Mouse (Mus musculus) heart, embryonic 13.5 days (tissue): ENCODE data around the gene Otud5. TPM values are rescaled to one million over a fixed set of nuclear protein-coding genes. Genes with fewer than 3 reads are reported as not detected.
"Not testable (repeated sequence)": the region's sequence is repeated elsewhere in the genome, so short reads cannot be mapped to it uniquely, and the experiment has no call there.

Experiments used
- ATAC-seq: fragments of 200-750 bp; cut with Nextera tagmentation; 2 replicates; pipeline ENCODE4 v1.8.0; 2017; ENCODE audit warnings: moderate TSS enrichment; ENCODE audit not compliant: insufficient number of reproducible peaks, low FRiP score, low TSS enrichment; ENCODE audit errors: extremely low read depth
- H3K27ac ChIP-seq: fragments of 300-500 bp; sonication (generic); replicated peaks from 2 replicates; pipeline ENCODE4 v1.5.1; 2015; ENCODE audit warnings: moderate library complexity, mild to moderate bottlenecking, inconsistent platforms
- H3K27me3 ChIP-seq: fragments of 300-500 bp; sonication (generic); replicated peaks from 2 replicates; pipeline ENCODE4 v1.6.1; 2015; ENCODE audit warnings: mild to moderate bottlenecking, inconsistent platforms
- H3K36me3 ChIP-seq: fragments of 300-500 bp; sonication (generic); 2 replicates; pipeline ENCODE4 v1.6.1; 2015; ENCODE audit warnings: mild to moderate bottlenecking, inconsistent platforms
- H3K4me1 ChIP-seq: fragments of 300-500 bp; sonication (generic); 2 replicates; pipeline ENCODE4 v1.6.1; 2015; ENCODE audit warnings: inconsistent platforms
- H3K4me2 ChIP-seq: fragments of 300-500 bp; sonication (generic); 2 replicates; pipeline ENCODE4 v1.6.1; 2015; ENCODE audit warnings: inconsistent platforms, mild to moderate bottlenecking, moderate library complexity
- H3K4me3 ChIP-seq: fragments of 300-500 bp; sonication (generic); 2 replicates; pipeline ENCODE4 v1.5.1; 2015; ENCODE audit warnings: moderate library complexity, mild to moderate bottlenecking, inconsistent platforms
- H3K9ac ChIP-seq: fragments of 300-500 bp; sonication (generic); 2 replicates; pipeline ENCODE4 v1.6.1; 2015; ENCODE audit warnings: inconsistent platforms, mild to moderate bottlenecking, moderate library complexity
- H3K9me3 ChIP-seq: fragments of 300-500 bp; sonication (generic); 2 replicates; pipeline ENCODE4 v1.6.1; 2016; ENCODE audit warnings: inconsistent platforms
- WGBS: fragments of 180-500 bp; shearing (Covaris S2); methylation state at CpG from one replicate; pipeline ENCODE4 v1.1.7; 2015; ENCODE audit warnings: mixed read lengths; 5-methylcytosine and 5-hydroxymethylcytosine counted together
- polyA plus RNA-seq: library from polyadenylated mRNA; unstranded; fragments of >200 nt; fragmentation: Nextera tagmentation; extraction: Ambion mirVana; gene quantifications from 2 replicates; pipeline ENCODE4 v1.2.1, GENCODE M21; 2015

Otud5 gene
- polyA plus RNA-seq, 1 experiment from 2014 or later, result 28.0 TPM

- H3K9ac ChIP-seq, result peak within 1 kb of the TSS; percentile 77
- peak; percentile 85 for ATAC-seq
- H3K36me3 ChIP-seq, result peaks cover 9% of the 10 kb centered on the region; the same call in 1 of the 2 replicates
- H3K4me1 ChIP-seq, result peaks cover 12% of the 10 kb centered on the region
- peak within 1 kb of the TSS; percentile 87 for H3K27ac ChIP-seq
- WGBS, result 6% methylated on average over 49 of the region's 49 CpGs
- H3K9me3 ChIP-seq, result no peaks in the 10 kb centered on the region
- H3K4me2 ChIP-seq, result peak within 1 kb of the TSS; percentile 72
- peak within 1 kb of the TSS; percentile 65 for H3K4me3 ChIP-seq
- H3K27me3 ChIP-seq, result no peaks in the 10 kb centered on the region
Measured at GRCm38 (mm10) chrX:7883841-7884567, 42.8 kb downstream of the Otud5 start, which contains the start of gene Slc35a2. Slc35a2 (plus strand) TSS chrX:7884028.

DNA sequence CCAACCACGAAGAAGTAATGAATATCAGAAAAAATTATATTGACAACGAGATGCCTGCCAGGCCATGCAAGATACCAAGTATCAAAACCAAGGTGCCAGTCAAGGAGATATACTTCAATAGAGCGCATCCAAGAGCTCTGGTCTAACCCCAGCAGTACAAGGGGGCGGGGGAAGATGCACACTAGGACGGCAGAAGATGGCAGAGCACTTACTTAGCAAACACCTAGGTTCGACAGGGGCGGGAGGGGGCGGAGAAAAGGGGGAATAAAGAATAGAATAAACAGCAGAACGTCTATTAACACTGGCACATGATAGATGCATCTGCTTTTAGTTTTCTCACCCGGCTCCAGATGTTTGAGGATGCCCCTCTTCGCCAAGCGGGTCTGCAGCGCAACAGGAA, 57.0 kb downstream of the Otud5 start:
- no peaks in the 10 kb centered on the region for H3K9me3 ChIP-seq

DNA sequence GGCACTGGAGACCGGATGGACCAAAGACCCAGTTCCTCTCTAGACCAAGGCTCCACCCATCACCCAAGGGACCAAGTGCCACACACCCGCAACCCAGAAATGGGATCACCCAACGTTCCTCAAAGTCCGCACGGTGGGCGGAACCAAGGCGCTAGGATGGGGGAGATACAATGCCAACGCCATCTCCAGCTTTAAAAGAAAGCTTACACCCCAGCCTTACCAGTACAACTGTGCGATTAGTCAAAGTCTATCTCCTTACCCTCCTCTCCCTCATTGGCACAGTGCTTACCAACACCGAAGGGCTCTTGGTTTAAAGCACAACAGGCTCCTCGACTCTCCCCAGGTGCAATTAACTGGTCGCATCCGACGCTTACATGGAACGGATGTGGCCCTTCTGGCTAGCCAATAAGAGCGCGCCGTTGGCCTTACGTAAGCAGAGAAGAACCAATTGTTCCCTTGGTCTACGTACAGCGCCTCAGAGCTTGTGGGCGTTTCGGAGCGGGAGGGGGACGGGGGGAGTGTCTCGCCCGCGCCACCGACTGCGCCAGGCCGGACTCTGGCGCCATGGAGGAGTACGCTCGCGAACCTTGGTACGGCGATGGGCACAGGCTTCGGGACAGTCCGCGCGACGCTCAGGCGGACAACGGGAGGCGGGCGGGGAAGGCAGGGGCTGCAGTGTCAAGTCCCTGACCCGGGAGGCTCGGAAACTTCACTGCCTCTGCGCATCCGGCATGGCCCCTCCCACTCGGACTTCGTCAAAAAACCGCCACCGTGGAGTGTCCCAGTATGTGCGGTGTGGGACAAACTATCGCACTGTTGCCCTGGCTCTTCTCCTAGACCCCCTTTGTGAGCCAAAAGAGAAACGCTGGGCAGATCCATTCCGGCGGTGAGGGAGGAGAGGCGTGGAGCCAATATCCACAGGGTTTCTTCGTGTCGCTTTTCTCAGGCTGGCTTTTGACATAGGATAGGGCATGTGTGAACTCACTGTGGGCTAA, 58.0 kb downstream of the Otud5 start, which contains the start of the genes Pqbp1 and Timm17b:
Gene Pqbp1 (minus strand): TSS at position 390 of the 995 bp plus-strand sequence.
Gene Timm17b (plus strand): TSS at position 478 of the 995 bp plus-strand sequence.
- H3K4me2 ChIP-seq, result peak within 1 kb of the TSS; percentile 71
- H3K36me3 ChIP-seq, result peaks cover 27% of the 10 kb centered on the region
- H3K27ac ChIP-seq, result peak within 1 kb of the TSS; percentile 82
- peak within 1 kb of the TSS; percentile 82 for H3K9ac ChIP-seq
- ATAC-seq, result peak; percentile 98
- no peaks in the 10 kb centered on the region for H3K27me3 ChIP-seq
- peak within 1 kb of the TSS; percentile 67 for H3K4me3 ChIP-seq
- 7% methylated on average over 62 of the region's 62 CpGs for WGBS
- H3K4me1 ChIP-seq, result peaks cover 10% of the 10 kb centered on the region
- H3K9me3 ChIP-seq, result no peaks in the 10 kb centered on the region

More for the DNA sequence above, 57.0 kb downstream of the Otud5 start:
- H3K9ac ChIP-seq, result peak overlapping the region; percentile 80
- H3K36me3 ChIP-seq, result peaks cover 30% of the 10 kb centered on the region
- no peak for ATAC-seq
- peaks cover 10% of the 10 kb centered on the region for H3K4me1 ChIP-seq
- peak overlapping the region; percentile 67 for H3K4me3 ChIP-seq
- H3K27ac ChIP-seq, result no peak overlapping the region
- no peaks in the 10 kb centered on the region for H3K27me3 ChIP-seq
- 23% methylated on average over 13 of the region's 13 CpGs for WGBS
- H3K4me2 ChIP-seq, result peak overlapping the region; percentile 71

GRCm38 (mm10) chrX:7904441-7904840, 63.3 kb downstream of the Otud5 start:
- Histone ChIP-seq H3K9me3 (no peaks in the 10 kb centered on the region), H3K36me3 (peaks cover 18% of the 10 kb centered on the region), H3K4me2 (no peak overlapping the region), H3K4me1 (peaks cover 4% of the 10 kb centered on the region; the same call in 1 of the 2 replicates), H3K4me3 (no peak overlapping the region), H3K27me3 (no peaks in the 10 kb centered on the region), H3K9ac (no peak overlapping the region), H3K27ac (no peak overlapping the region)
- no peak for ATAC-seq
- 85% methylated on average over 5 of the region's 5 CpGs for WGBS

DNA sequence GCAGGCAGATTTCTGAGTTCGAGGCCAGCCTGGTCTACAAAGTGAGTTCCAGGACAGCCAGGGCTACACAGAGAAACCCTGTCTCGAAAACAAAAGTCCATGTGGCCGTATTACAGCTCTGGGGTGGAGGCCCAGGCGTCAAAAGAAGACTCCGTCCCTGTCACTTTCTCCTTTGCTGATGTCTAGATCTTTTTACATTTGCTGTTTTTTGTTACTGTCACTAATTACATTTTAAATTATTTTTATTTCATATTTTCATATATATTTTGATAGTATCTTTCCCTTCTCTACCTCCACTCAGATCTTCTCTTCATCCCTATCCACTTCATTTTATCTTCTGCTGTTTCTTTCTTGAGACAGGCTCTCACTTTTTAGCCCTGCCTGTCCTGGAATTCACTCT, 66.6 kb downstream of the Otud5 start, which contains the start of gene Gm10491:
Gene Gm10491 (minus strand): TSS at position 101 of the 400 bp plus-strand sequence.
- Histone ChIP-seq H3K27me3 (no peaks in the 10 kb centered on the region), H3K4me3 (no peak within 1 kb of the TSS), H3K9ac (no peak within 1 kb of the TSS), H3K4me2 (no peak within 1 kb of the TSS), H3K36me3 (peaks cover 18% of the 10 kb centered on the region), H3K27ac (no peak within 1 kb of the TSS), H3K9me3 (no peaks in the 10 kb centered on the region), H3K4me1 (no peaks in the 10 kb centered on the region)
- no peak for ATAC-seq
- WGBS, result 83% methylated on average over 5 of the region's 5 CpGs

- H3K9ac ChIP-seq, H3K4me2 ChIP-seq, H3K4me3 ChIP-seq, H3K9me3 ChIP-seq, ATAC-seq, H3K4me1 ChIP-seq, H3K27me3 ChIP-seq, H3K27ac ChIP-seq: not testable (repeated sequence)
- 78% methylated on average over 4 of the region's 4 CpGs for WGBS
- H3K36me3 ChIP-seq, result peaks cover 12% of the 10 kb centered on the region
Measured at GRCm38 (mm10) chrX:7909242-7909641, 68.1 kb downstream of the Otud5 start, which contains the start of gene Gm10490. Gm10490 (plus strand) TSS chrX:7909542.

DNA sequence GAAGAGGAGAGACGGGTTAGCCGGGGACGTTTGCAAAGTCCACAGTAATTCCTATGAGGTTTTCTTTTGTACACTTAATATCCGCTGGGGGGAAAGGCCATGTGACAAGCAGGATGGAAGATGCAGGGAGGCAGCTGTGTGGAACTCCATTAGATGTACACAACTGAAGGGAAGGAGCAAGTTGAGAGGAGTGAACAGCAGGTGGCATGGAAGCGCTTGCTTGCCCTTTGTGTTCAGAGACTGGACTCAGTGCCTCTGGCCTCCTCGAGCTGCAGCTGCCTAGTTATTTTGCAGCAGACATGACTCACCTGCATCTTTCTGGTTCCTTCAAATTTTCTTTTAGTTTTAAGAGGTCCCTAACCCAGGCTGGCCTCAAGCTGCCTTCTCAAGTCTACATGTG, 69.3 kb downstream of the Otud5 start:
- H3K4me3 ChIP-seq, result no peak overlapping the region
- no peaks in the 10 kb centered on the region for H3K27me3 ChIP-seq
- WGBS, result 59% methylated on average over 6 of the region's 6 CpGs
- no peak overlapping the region for H3K4me2 ChIP-seq
- ATAC-seq, result no peak
- peaks cover 12% of the 10 kb centered on the region for H3K36me3 ChIP-seq
- no peak overlapping the region for H3K9ac ChIP-seq
- H3K4me1 ChIP-seq, result no peaks in the 10 kb centered on the region
- H3K9me3 ChIP-seq, result no peaks in the 10 kb centered on the region
- no peak overlapping the region for H3K27ac ChIP-seq

DNA sequence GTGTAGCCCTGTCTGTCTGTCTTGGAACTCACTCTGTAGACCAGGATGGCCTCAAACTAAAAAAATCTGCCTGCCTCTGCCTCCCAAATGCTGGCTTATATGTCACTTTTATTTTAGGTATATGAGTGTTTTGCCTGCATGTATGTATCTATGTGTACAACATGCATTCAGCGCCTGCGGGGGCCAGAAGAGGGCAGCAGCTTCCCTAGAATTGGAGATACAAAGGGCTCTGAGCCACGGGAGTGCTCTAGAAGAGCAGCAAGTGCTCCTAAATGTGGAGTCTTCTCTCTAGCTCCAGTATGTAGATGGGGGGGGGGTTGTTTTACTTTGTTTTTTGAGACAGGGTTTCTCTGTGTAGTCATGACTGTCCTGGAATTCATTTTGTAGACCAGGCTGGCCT, 74.5 kb downstream of the Otud5 start:
- 8% methylated on average over 3 of the region's 3 CpGs for WGBS
- H3K27ac ChIP-seq, H3K4me2 ChIP-seq, H3K4me1 ChIP-seq, H3K36me3 ChIP-seq, H3K9me3 ChIP-seq, H3K4me3 ChIP-seq, H3K9ac ChIP-seq, ATAC-seq: not testable (repeated sequence)
- H3K27me3 ChIP-seq, result peaks cover 25% of the 10 kb centered on the region

DNA sequence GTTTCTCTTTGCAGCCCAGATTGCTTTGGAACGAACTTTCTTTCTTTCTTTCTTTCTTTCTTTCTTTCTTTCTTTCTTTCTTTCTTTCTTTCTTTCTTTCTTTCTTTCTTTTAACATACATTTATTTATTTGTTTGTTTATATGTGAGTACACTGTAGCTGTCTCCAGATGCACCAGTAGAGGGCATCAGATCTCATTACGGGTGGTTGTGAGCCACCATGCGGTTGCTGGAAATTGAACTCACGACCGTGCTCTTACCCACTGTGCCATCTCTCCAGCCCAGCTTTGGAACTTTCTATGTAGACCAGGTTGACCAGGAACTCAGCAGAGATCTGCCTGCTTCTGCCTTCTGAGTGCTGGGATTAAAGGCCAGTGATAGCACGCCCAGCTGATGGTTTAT, 76.8 kb downstream of the Otud5 start:
- H3K9me3 ChIP-seq, H3K27ac ChIP-seq, H3K4me3 ChIP-seq, H3K9ac ChIP-seq, H3K36me3 ChIP-seq, ATAC-seq, H3K4me2 ChIP-seq: not testable (repeated sequence)
- Histone ChIP-seq H3K4me1 (0 out of 2 replicates have a peak, but pooled peaks cover 11% of the 10 kb centered on the region), H3K27me3 (peaks cover 48% of the 10 kb centered on the region)
- 65% methylated on average over 6 of the region's 6 CpGs for WGBS

DNA sequence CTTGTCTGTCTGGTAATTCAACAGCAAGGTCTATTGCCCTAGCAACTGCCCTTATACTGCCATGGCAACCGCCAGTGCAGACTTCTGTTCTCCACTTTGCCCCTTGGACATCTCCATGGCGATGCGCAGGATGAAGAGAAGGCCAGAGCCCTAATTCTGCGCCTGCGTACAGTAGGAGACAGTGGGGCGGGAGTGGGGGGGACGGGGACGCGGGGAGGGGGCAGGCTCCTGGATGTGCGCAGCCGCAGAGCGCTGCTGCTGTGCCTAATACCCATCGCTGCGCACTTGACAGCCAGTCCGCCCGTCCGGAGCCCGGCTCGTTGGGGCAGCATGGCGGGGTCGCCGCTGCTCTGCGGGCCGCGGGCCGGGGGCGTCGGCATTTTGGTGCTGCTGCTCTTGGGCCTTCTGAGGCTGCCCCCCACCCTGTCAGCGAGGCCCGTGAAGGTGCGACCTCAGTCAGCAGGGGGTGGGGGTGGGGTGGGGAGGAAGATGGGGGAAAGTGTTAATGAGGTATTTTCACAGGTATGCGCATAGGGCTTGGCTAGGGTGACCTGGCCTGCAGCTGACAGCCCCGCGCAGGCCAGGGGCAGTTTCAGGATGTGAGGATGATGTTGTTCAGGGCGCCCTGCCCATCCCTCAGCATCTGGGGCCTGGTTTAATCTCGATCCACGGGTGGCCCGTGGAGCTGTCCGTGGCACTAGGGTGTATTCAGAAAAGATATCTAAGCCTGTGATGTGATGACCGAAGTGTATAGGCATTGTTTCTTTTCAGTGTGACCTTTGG, 78.6 kb downstream of the Otud5 start, which contains the start of gene Pcsk1n:
Gene Pcsk1n (plus strand): TSS at position 222 of the 783 bp plus-strand sequence.
- Histone ChIP-seq H3K4me3 (peak within 1 kb of the TSS; percentile 31; the same call in 1 of the 2 replicates), H3K9ac (no peak within 1 kb of the TSS), H3K9me3 (no peaks in the 10 kb centered on the region), H3K27me3 (peaks cover 66% of the 10 kb centered on the region), H3K4me2 (peak within 1 kb of the TSS; percentile 55), H3K27ac (no peak within 1 kb of the TSS), H3K4me1 (0 out of 2 replicates have a peak, but pooled peaks cover 11% of the 10 kb centered on the region), H3K36me3 (no peaks in the 10 kb centered on the region)
- WGBS, result 6% methylated on average over 23 of the region's 40 CpGs
- ATAC-seq, result no peak
